Mouse (Mus musculus) lung, postnatal 25 days (tissue): ENCODE measurements around the gene Ankrd49.

ENCODE experiments used
- DNase-seq: peaks from one replicate; pipeline ENCODE4 v3.0.0; 2022; ENCODE audit warnings: low spot score

The Ankrd49 gene

GRCm38 (mm10) chr9:14740151-14740924 is 44.3 kb downstream of the Ankrd49 start, which contains the start of gene Piwil4:
Piwil4 (minus strand) TSS chr9:14740733.
- no peak for DNase-seq

- no peak for DNase-seq
Measured at GRCm38 (mm10) chr9:14739498-14740150, 45.0 kb downstream of the Ankrd49 start.

GRCm38 (mm10) chr9:14730941-14731541 is 53.6 kb downstream of the Ankrd49 start:
- no peak for DNase-seq
